Mouse (Mus musculus) bone marrow, adult 2 months (tissue): ENCODE results near the gene Smim24. TPM values are rescaled to one million over a fixed set of nuclear protein-coding genes. Genes with fewer than 3 reads are reported as not detected.

ENCODE experiments used
- H3K27ac ChIP-seq: fragments of 200-500 bp; 2 replicates; pipeline ENCODE4 v1.5.1; 2012; ENCODE audit warnings: low read depth, mild to moderate bottlenecking, control low read depth, inconsistent platforms, low read length; ENCODE audit not compliant: control insufficient read depth, poor library complexity, insufficient read depth
- H3K4me1 ChIP-seq: fragments of 200-500 bp; 2 replicates; pipeline ENCODE4 v1.6.1; 2011; ENCODE audit warnings: low read length; ENCODE audit not compliant: control insufficient read depth, insufficient read depth
- H3K4me3 ChIP-seq: fragments of 200-500 bp; replicated peaks from 2 replicates; pipeline ENCODE3; 2011; ENCODE audit warnings: mild to moderate bottlenecking, low read depth, low read length, control low read depth; ENCODE audit not compliant: control insufficient read depth
- CTCF ChIP-seq: fragments of 200-500 bp; IDR thresholded peaks from 2 replicates; pipeline ENCODE4 v1.5.1; 2011; ENCODE audit warnings: low read length, control low read depth; ENCODE audit not compliant: control insufficient read depth, insufficient read depth
- POLR2A ChIP-seq: fragments of 200-500 bp; IDR thresholded peaks from 2 replicates; pipeline ENCODE4 v1.6.1; 2011; ENCODE audit warnings: low read depth, mild to moderate bottlenecking, control low read depth, low read length, borderline replicate concordance; ENCODE audit not compliant: control insufficient read depth
- WGBS: fragments of 180-500 bp; shearing (Covaris S2); methylation state at CpG from one replicate; pipeline ENCODE4 v1.1.7; 2018; 5-methylcytosine and 5-hydroxymethylcytosine counted together
- polyA plus RNA-seq: library from polyadenylated mRNA; stranded (reverse); fragments of >200 nt; gene quantifications from 2 replicates; pipeline ENCODE4 v1.2.4, GENCODE M21; 2011; ENCODE audit warnings: low replicate concordance; ENCODE audit not compliant: missing spikeins, insufficient read depth, insufficient read length

The Smim24 gene
- polyA plus RNA-seq, 1 experiment = 18.0 TPM

- Histone ChIP-seq H3K27ac (peak overlapping the region; percentile 54), H3K4me3 (peak overlapping the region; percentile 83), H3K4me1 (peaks cover 4% of the 10 kb centered on the region)
- WGBS = under 1% methylated on average over 19 of the region's 19 CpGs
- TF ChIP-seq POLR2A (no peak), CTCF (no peak)
These were observed 8.3 kb upstream of the Smim24 start for GRCm38 (mm10) chr10:81384605-81384982.

DNA sequence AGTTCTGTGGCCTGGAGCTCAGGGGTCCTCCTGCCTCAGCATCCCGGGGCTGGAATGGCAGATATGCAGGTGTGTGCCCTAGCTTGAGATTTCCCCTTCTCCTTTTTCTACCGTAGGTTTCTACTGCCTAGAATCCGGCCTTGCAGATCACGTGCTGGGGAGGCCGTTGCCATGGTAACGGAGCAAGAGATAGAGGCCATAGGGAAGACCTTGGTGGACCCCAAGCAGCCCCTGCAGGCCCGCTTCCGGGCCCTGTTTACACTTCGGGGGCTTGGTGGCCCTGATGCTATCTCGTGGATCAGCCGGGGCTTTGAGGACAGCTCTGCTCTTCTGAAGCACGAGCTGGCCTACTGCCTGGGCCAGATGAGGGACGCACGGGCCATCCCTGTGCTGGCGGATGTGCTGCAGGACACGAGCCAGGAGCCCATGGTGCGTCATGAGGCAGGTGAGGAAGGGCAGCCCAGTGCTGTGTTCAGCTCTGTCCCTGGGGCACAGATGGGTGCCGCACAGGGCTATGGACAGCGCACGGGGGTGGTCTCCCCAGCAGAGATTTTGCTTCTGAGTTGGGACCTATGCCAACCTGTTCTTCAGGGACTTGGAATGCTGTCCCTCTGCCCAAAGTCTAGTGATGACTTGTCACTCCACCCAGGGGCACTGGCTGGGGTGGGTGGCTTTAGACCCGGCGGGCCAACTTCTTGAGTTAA is 7.1 kb upstream of the Smim24 start:
- Histone ChIP-seq H3K27ac (no peak overlapping the region), H3K4me3 (no peak overlapping the region), H3K4me1 (peaks cover 3% of the 10 kb centered on the region)
- WGBS = 75% methylated on average over 22 of the region's 22 CpGs
- TF ChIP-seq CTCF = no peak
- TF ChIP-seq POLR2A = no peak

GRCm38 (mm10) chr10:81387716-81388115 is 5.1 kb upstream of the Smim24 start:
- Histone ChIP-seq H3K27ac (no peak overlapping the region; the same call in 1 of the 2 replicates), H3K4me1 (peaks cover 5% of the 10 kb centered on the region), H3K4me3 (no peak overlapping the region)
- TF ChIP-seq CTCF = no peak
- TF ChIP-seq POLR2A = no peak
- WGBS = 90% methylated on average over 20 of the region's 20 CpGs

DNA sequence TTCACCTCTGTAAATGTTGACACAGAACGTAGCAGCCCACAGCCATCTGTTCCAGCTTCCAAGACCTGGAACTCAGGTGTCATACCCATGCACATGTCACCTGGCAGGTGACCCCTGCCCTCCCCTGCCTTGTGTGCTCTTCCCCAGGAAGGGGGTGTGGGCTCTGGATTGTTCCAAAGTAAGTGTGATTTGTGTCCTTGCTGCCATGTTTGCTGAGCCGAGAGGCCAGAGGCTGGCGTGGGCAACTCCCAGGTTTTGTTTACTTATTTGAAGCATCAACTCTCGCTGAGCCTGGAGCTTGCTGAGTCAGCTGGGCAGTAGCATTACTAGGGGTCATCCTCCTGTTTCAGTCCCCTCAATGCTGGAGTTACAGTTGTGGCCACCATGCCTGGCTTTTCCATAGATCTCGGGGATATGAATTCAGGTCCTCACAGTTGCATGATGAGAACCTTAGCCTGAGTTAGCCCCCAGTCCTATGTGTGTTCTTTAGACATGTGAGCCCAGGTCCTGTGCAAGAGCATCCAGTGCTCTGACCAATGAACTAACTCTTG is 4.3 kb upstream of the Smim24 start, which contains the start of gene Gm48552:
Gene Gm48552, plus strand, starts transcription at position 501 of the 551 bp plus-strand sequence.
- H3K27ac ChIP-seq = no peak within 1 kb of the TSS
- WGBS = 82% methylated on average over 5 of the region's 5 CpGs
- H3K4me3 ChIP-seq = no peak within 1 kb of the TSS
- peaks cover 5% of the 10 kb centered on the region for H3K4me1 ChIP-seq
- TF ChIP-seq POLR2A (no peak), CTCF (no peak)

DNA sequence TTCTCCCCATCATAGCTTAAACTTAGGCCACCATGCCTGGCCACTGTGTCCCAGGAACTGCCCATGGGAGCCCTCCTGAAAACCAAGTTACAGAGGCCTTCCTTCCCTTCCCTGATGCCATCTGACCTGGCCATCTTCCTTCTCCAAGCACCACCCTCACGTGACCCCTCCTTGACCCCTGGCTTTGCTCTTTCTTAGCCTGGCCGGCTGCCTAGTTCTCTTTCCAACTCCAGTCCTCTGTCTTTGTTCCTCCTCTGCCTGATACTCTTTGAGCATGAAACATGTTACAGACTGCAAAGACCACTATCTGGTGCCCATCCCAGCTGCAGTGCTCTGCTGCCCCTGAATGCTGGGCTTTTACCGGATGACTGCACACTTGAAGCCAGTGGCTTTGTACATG is 3.5 kb upstream of the Smim24 start:
- no peak overlapping the region for H3K27ac ChIP-seq
- no peak overlapping the region for H3K4me3 ChIP-seq
- 70% methylated on average over 3 of the region's 3 CpGs for WGBS
- TF ChIP-seq CTCF (no peak), POLR2A (no peak)
- peaks cover 7% of the 10 kb centered on the region for H3K4me1 ChIP-seq

GRCm38 (mm10) chr10:81389801-81390677 is 2.8 kb upstream of the Smim24 start:
- TF ChIP-seq CTCF (peak; percentile 93), POLR2A (no peak)
- H3K4me1 ChIP-seq = peaks cover 5% of the 10 kb centered on the region
- no peak overlapping the region for H3K4me3 ChIP-seq
- 53% methylated on average over 23 of the region's 23 CpGs for WGBS
- no peak overlapping the region for H3K27ac ChIP-seq

- TF ChIP-seq CTCF (no peak), POLR2A (no peak)
- H3K27ac ChIP-seq = no peak overlapping the region
- no peak overlapping the region for H3K4me3 ChIP-seq
- peaks cover 5% of the 10 kb centered on the region for H3K4me1 ChIP-seq
- 82% methylated on average over 13 of the region's 13 CpGs for WGBS
These were observed 2.2 kb upstream of the Smim24 start for GRCm38 (mm10) chr10:81390678-81390965.

DNA sequence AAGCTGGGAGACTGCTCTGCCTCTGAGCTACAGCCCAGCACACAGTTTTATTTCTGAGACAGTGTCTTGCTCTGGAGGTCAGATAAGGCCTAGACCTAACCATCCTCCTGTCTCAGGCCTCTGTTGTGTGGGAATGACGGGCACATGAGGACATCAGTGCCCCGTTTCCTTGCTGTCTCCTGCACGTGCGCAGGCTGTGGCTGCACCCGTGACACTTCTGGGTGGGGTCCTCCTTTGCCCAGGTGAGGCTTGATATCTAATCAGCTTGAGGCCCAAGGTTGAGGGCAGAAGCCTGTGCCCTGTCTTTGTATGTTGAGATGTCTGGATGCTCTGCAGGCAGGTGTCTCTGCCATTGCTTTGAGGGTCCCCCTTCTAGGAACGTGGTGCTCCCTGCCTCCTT is 581 bp upstream of the Smim24 start:
- H3K4me3 ChIP-seq = no peak overlapping the region
- TF ChIP-seq POLR2A = no peak
- TF ChIP-seq CTCF = no peak
- H3K27ac ChIP-seq = no peak overlapping the region
- 86% methylated on average over 6 of the region's 6 CpGs for WGBS
- peaks cover 5% of the 10 kb centered on the region for H3K4me1 ChIP-seq
